27 mouse cellular contexts compared by ENCODE assay signal in the genomic region with DNA sequence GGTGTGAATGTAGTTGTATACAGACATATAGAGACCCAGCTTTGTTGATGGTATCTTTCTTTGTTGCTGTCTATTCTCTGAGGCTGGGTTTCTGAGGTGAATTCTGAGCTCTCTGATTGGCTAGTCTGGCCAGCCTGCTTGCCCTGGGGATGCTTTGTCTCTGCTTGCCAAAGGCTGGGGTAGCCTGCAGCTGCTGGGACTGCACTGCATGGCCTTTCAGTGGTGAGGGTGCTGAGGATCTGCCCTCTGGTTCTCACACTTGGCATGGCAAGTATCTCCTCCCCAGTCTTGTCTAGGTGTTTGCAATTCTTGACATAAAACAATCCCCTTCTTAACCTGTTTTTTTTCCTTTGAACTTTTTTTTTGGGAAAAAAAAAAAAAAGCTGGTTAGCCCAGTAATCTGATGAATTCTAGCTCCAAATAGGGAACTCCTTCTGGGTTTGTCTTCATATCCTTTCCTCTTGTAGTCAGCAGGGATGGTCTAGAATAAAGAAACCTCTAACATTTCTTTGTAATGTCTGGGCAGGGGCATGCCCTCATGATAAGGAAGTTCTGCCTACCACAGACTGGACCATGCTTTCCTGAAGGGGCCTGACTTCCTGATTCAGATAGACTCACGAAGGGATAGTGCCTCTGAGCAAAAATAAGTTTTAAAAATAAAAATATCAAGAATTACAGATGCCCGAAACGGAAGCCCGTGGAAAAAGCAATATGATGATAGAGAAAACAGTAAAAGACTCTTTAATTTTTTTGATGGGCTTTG.
DNase-seq lines count a peak whose midpoint lies in the region; ATAC-seq and TF ChIP-seq lines count a peak whose summit lies in the region.
"Had no signal": no experiment of that assay in that cellular context is flagged by ENCODE, and none has a peak within 500 bp of the region (broad histone marks: within the 10 kb centered on the region; RNA-seq: fewer than 3 reads in every experiment).

No protein-coding gene starts in this region.

- H3K27ac ChIP-seq in gastrocnemius, adult 2 months, result no peak overlapping the region
- no peak overlapping the region for H3K27ac ChIP-seq in heart, embryonic 10.5 days
- H3K27ac ChIP-seq: forebrain, embryonic 10.5 days; hindbrain, embryonic 12.5 days; limb, embryonic 13.5 days; midbrain, embryonic 13.5 days; neural tube, embryonic 13.5 days; stomach, embryonic 15.5 days had no signal

- H3K36me3 ChIP-seq in heart, embryonic 10.5 days, result no peaks in the 10 kb centered on the region
- H3K36me3 ChIP-seq: forebrain, embryonic 10.5 days; G1E; hindbrain, embryonic 12.5 days; limb, embryonic 13.5 days; midbrain, embryonic 13.5 days; neural tube, embryonic 13.5 days; stomach, embryonic 15.5 days had no signal

- H3K27me3 ChIP-seq in heart, embryonic 10.5 days (ENCODE audit: insufficient read depth, poor library complexity, severe bottlenecking), result no peaks in the 10 kb centered on the region
- H3K27me3 ChIP-seq: hindbrain, embryonic 12.5 days; limb, embryonic 13.5 days; midbrain, embryonic 13.5 days; neural tube, embryonic 13.5 days; stomach, embryonic 15.5 days had no signal

- intact Hi-C loops in gastrocnemius, postnatal 14 days (cut with DNase I; ENCODE audit: low total_unique reads), result no loop called here
- intact Hi-C loops in gastrocnemius, adult 2 months (cut with DNase I), result no loop called here

- TF ChIP-seq CTCF in gastrocnemius, adult 2 months (IDR thresholded peaks at IDR 0.05), result no peak

- no peaks in the 10 kb centered on the region for H3K4me1 ChIP-seq in heart, embryonic 10.5 days
- H3K4me1 ChIP-seq: hindbrain, embryonic 12.5 days; limb, embryonic 13.5 days; midbrain, embryonic 13.5 days; neural tube, embryonic 13.5 days; stomach, embryonic 15.5 days had no signal

- H3K9me3 ChIP-seq in heart, embryonic 10.5 days, result no peaks in the 10 kb centered on the region
- H3K9me3 ChIP-seq: forebrain, embryonic 10.5 days; G1E; hindbrain, embryonic 12.5 days; limb, embryonic 13.5 days; midbrain, embryonic 13.5 days; neural tube, embryonic 13.5 days; stomach, embryonic 15.5 days had no signal

- DNase-seq in gastrocnemius, postnatal 14 days, result peak; percentile 8
- DNase-seq in gastrocnemius, adult 2 months, result no peak
- peak; percentile 90 for DNase-seq in 416B (ENCODE audit: low read depth)
- peak; percentile 22 for DNase-seq in thymus, postnatal 0 days (ENCODE audit: low spot score)
- no peak for DNase-seq in testis, postnatal 14 days (ENCODE audit: low spot score)
- DNase-seq in right cerebral cortex, adult 2 months (ENCODE audit: low spot score in 2 of 2), result no peak
- DNase-seq in heart, embryonic 10.5 days (ENCODE audit: low spot score), result no peak
- DNase-seq: adrenal gland, postnatal 10 days; cerebellum, adult 11 months; cerebellum, postnatal 10 days; embryo, embryonic 11 days; gastrocnemius, postnatal 10 days; kidney, adult 8-10 months; kidney, postnatal 14 days; layer of hippocampus, adult 9-11 months; lung, postnatal 10 days; right cerebral cortex, postnatal 25 days had no signal

- H3K4me3 ChIP-seq in gastrocnemius, adult 2 months, result no peak overlapping the region
- no peak overlapping the region for H3K4me3 ChIP-seq in heart, embryonic 10.5 days
- H3K4me3 ChIP-seq: forebrain, embryonic 10.5 days; hindbrain, embryonic 12.5 days; limb, embryonic 13.5 days; midbrain, embryonic 13.5 days; neural tube, embryonic 13.5 days; stomach, embryonic 15.5 days had no signal

- ATAC-seq in hematopoietic stem cell, adult 5-6 weeks (replicated peaks in 1 of 2; ENCODE audit: insufficient read depth in 1 of 2, low FRiP score in 2 of 2, low TSS enrichment in 1 of 2, low read depth in 1 of 2, poor library complexity in 2 of 2, severe bottlenecking in 2 of 2), result peak; percentile 93 to 95
- ATAC-seq: activated CD4-positive, CD25-positive, alpha-beta regulatory T cell, adult 4 months; CD4-positive, CD25-positive, alpha-beta regulatory T cell, adult 4 months; midbrain, embryonic 13.5 days had no signal

- WGBS in heart, embryonic 10.5 days, result 73% methylated on average over 4 of the region's 4 CpGs

Comparison
In these comparisons a context has a peak if more than half of its experiments do, and no peak if none do; other contexts are left out.
1. DNase-seq: peak in gastrocnemius, postnatal 14 days (single experiment), 416B (single experiment) and thymus, postnatal 0 days (single experiment); none in gastrocnemius, adult 2 months (single experiment), testis, postnatal 14 days (single experiment), right cerebral cortex, adult 2 months (0 of 2) and heart, embryonic 10.5 days (single experiment).